Mouse (Mus musculus) megakaryocyte, embryonic 14.5 days (primary cell): Measurements from ENCODE around the gene Ctbs. TPM values are rescaled to one million over a fixed set of nuclear protein-coding genes. Genes with fewer than 3 reads are reported as not detected.

Experiments used
- H3K27me3 ChIP-seq: replicated peaks from 2 replicates; pipeline ENCODE3; 2012; ENCODE audit warnings: inconsistent platforms
- H3K36me3 ChIP-seq: replicated peaks from 2 replicates; pipeline ENCODE3; 2012; ENCODE audit warnings: low read length, inconsistent platforms, mixed read lengths
- H3K4me1 ChIP-seq: 2 replicates; pipeline ENCODE4 v1.6.1; 2012; ENCODE audit warnings: inconsistent platforms
- H3K4me3 ChIP-seq: replicated peaks from 2 replicates; pipeline ENCODE3; 2012; ENCODE audit warnings: moderate library complexity, mild to moderate bottlenecking, inconsistent platforms
- H3K9me3 ChIP-seq: 2 replicates; pipeline ENCODE4 v1.6.1; 2012; ENCODE audit warnings: inconsistent platforms
- FLI1 ChIP-seq: IDR thresholded peaks from 2 replicates; pipeline ENCODE4 v1.6.1; 2012; ENCODE audit warnings: low read length, inconsistent platforms, mixed read lengths
- GATA1 ChIP-seq: IDR thresholded peaks from 3 replicates; pipeline ENCODE4 v1.6.1; 2012; ENCODE audit warnings: mixed read lengths, low read length, inconsistent platforms, borderline replicate concordance
- polyA plus RNA-seq: library from polyadenylated mRNA; stranded (reverse); fragments of >175 nt; gene quantifications from 2 replicates; pipeline ENCODE4 v1.2.3, GENCODE M21; 2012; ENCODE audit warnings: low replicate concordance; ENCODE audit not compliant: insufficient read depth

Gene Ctbs
- 5.9 and 21.7 TPM in 2 replicates for polyA plus RNA-seq

- Histone ChIP-seq H3K4me3 (peak within 1 kb of the TSS; percentile 98), H3K36me3 (peaks cover 25% of the 10 kb centered on the region), H3K4me1 (peaks cover 55% of the 10 kb centered on the region), H3K27me3 (no peaks in the 10 kb centered on the region), H3K9me3 (peaks cover 6% of the 10 kb centered on the region; the same call in 1 of the 2 replicates)
- TF ChIP-seq GATA1 (no peak), FLI1 (no peak)
Measured at GRCm38 (mm10) chr3:146449745-146450250, at the start of gene Ctbs. Ctbs (plus strand) TSS chr3:146449795.

GRCm38 (mm10) chr3:146403770-146404169 is 45.8 kb upstream of the Ctbs start:
- TF ChIP-seq FLI1 (no peak), GATA1 (no peak)
- Histone ChIP-seq H3K4me1 (peaks cover 54% of the 10 kb centered on the region), H3K4me3 (peak overlapping the region; percentile 98), H3K27me3 (peaks cover 3% of the 10 kb centered on the region), H3K9me3 (peaks cover 20% of the 10 kb centered on the region), H3K36me3 (peaks cover 30% of the 10 kb centered on the region)

GRCm38 (mm10) chr3:146404311-146405201 is 45.0 kb upstream of the Ctbs start, which contains the start of gene Ssx2ip:
Ssx2ip (plus strand) TSS chr3:146404642.
- peaks cover 56% of the 10 kb centered on the region for H3K4me1 ChIP-seq

DNA sequence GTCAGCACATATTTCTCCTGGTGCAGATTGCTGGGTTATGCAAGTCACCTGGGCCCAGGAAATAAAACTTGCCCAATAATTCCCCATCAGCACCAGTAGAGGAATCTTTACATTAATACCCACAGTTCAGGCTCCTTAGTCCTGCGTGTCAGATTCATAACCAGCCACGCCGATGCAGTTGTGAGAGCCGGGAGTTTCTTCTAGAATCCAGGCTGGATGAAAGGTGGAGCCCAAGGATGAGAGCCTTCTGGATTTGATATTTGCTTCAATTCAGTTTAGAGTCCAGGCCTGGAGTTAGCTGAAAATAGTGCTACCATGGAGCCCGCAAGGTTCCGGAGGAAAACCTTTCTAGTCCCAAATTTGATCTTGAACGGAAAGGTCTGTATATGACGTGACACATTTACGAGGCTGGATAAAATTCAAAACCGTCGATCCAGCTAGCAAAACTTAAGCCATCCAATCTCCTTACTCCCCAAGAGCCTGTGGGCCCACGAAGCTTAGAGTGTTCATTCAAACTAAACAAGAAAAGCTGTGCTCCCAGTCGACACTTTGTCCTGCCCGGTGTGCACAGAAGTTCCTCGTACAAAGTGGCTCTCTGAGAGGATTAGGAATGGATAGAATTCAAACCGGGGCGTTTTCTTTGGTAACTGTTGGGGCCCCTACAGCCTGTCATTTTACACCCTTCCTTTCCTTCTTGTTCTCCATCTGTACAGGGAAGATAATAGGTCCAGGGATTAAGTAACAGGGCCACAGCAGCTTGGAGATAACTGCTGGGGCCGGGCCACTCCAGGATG is 44.2 kb upstream of the Ctbs start:
- Histone ChIP-seq H3K4me3 (peak overlapping the region; percentile 98), H3K4me1 (peaks cover 62% of the 10 kb centered on the region), H3K36me3 (peaks cover 43% of the 10 kb centered on the region), H3K27me3 (peaks cover 3% of the 10 kb centered on the region), H3K9me3 (peaks cover 20% of the 10 kb centered on the region)
- TF ChIP-seq GATA1 (no peak; the same call in 2 of the 3 replicates), FLI1 (no peak)

More at GRCm38 (mm10) chr3:146404311-146405201, 45.0 kb upstream of the Ctbs start, which contains the start of gene Ssx2ip:
- Histone ChIP-seq H3K4me3 (peak within 1 kb of the TSS; percentile 98), H3K9me3 (peaks cover 20% of the 10 kb centered on the region), H3K27me3 (peaks cover 3% of the 10 kb centered on the region), H3K36me3 (peaks cover 36% of the 10 kb centered on the region)
- TF ChIP-seq FLI1 = no peak

GRCm38 (mm10) chr3:146406007-146406341 is 43.6 kb upstream of the Ctbs start:
- TF ChIP-seq FLI1 (no peak), GATA1 (no peak)
- Histone ChIP-seq H3K4me3 (peak overlapping the region; percentile 98), H3K36me3 (peaks cover 48% of the 10 kb centered on the region), H3K4me1 (peaks cover 68% of the 10 kb centered on the region), H3K9me3 (peaks cover 20% of the 10 kb centered on the region), H3K27me3 (peaks cover 3% of the 10 kb centered on the region)

GRCm38 (mm10) chr3:146407086-146407721 is 42.4 kb upstream of the Ctbs start:
- peak overlapping the region; percentile 59 for H3K4me3 ChIP-seq
- peaks cover 13% of the 10 kb centered on the region for H3K9me3 ChIP-seq
- no peak for TF ChIP-seq GATA1
- no peak for TF ChIP-seq FLI1
- no peaks in the 10 kb centered on the region for H3K27me3 ChIP-seq
- peaks cover 80% of the 10 kb centered on the region for H3K4me1 ChIP-seq
- H3K36me3 ChIP-seq = peaks cover 56% of the 10 kb centered on the region

GRCm38 (mm10) chr3:146410114-146410513 is 39.5 kb upstream of the Ctbs start:
- TF ChIP-seq GATA1 (no peak), FLI1 (no peak)
- Histone ChIP-seq H3K4me1 (peaks cover 93% of the 10 kb centered on the region), H3K9me3 (no peaks in the 10 kb centered on the region), H3K4me3 (peak overlapping the region; percentile 67), H3K36me3 (peaks cover 76% of the 10 kb centered on the region), H3K27me3 (no peaks in the 10 kb centered on the region)

- Histone ChIP-seq H3K4me1 (peaks cover 93% of the 10 kb centered on the region), H3K36me3 (peaks cover 85% of the 10 kb centered on the region), H3K27me3 (no peaks in the 10 kb centered on the region), H3K9me3 (peaks cover 5% of the 10 kb centered on the region; the same call in 1 of the 2 replicates), H3K4me3 (peak overlapping the region; percentile 64)
- TF ChIP-seq GATA1 (no peak), FLI1 (no peak)
Measured at GRCm38 (mm10) chr3:146412008-146412407, 37.6 kb upstream of the Ctbs start.

DNA sequence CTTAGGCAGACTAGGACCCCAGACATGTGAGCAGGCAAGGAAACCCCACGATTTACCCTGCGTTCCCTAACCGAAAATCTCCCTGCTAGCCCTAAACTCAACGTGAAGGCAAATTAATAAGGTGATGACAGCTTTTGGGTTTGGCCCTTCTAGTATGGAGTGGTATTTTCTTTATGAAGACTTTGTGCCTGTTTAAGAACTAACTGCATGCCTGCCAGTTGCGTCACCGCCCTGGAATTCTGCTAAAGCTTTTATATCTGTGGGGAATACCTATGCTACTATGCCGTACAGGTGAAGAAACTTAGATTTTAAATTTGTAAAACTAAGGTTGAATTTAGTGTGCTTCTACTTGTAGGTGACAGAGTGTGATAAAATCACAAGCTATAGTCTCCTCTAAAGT is 37.1 kb upstream of the Ctbs start:
- Histone ChIP-seq H3K27me3 (no peaks in the 10 kb centered on the region), H3K36me3 (peaks cover 85% of the 10 kb centered on the region), H3K4me3 (no peak overlapping the region), H3K9me3 (peaks cover 9% of the 10 kb centered on the region; the same call in 1 of the 2 replicates), H3K4me1 (peaks cover 93% of the 10 kb centered on the region)
- TF ChIP-seq GATA1 (no peak), FLI1 (no peak)
